Mouse (Mus musculus) common myeloid progenitor, adult 5-6 weeks (primary cell): ENCODE results near the gene Olfr106-ps. TPM values are rescaled to one million over a fixed set of nuclear protein-coding genes. Genes with fewer than 3 reads are reported as not detected.

ENCODE experiments used
- ATAC-seq: replicated peaks from 2 replicates; pipeline ENCODE4 v1.8.0; 2016; ENCODE audit warnings: low read depth, mild to moderate bottlenecking, moderate TSS enrichment, inconsistent platforms; ENCODE audit not compliant: poor library complexity, severe bottlenecking
- total RNA-seq: library from RNA; stranded (forward); fragments of 200-1000, 187-1606 nt; gene quantifications from 2 replicates; pipeline ENCODE4 v1.2.3, GENCODE M21; 2017

The Olfr106-ps gene
- total RNA-seq, result not detected in 2 replicates

DNA sequence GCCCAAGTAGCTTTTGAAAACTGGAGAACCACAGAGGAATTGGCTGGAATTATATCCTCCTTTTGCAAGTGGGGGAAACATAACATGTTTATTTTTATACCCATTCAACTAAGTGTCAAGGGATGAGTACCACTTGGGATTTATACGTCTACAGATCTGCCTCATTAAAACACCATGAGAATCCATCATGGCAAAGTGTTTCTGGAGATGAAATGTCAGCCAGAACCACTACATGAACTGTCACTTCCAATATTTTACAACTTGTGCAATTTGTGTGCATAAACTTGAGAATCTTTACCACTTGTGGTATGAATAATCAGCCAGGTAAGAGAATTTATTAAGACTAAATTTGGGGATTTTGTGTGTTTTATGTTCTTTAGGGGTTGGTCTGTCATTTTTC is at the start of gene Olfr106-ps:
Gene Olfr106-ps, plus strand, starts transcription at position 301 of the 400 bp plus-strand sequence.
- ATAC-seq, result no peak

DNA sequence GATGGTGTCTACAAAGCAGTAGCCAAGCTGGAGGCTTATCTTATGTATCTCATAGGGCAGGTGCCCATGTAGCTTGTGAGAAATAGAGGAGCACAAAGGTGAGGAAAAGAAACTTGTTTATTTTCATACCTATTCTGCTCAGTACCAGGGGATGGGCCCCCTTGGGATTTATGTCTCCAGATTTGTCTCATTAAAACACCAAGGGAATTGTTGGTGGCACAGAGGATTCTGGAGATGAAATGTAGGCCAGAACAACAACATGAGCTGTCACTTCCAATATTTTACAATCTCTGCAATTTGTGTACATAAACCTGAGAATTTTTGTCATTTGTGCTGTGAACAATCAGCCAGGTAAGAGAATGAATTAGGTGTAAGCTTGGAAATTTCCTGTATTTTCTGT is 30.9 kb upstream of the Olfr106-ps start, which contains the start of gene Olfr104-ps:
Gene Olfr104-ps, plus strand, starts transcription at position 301 of the 400 bp plus-strand sequence.
- ATAC-seq, result no peak

DNA sequence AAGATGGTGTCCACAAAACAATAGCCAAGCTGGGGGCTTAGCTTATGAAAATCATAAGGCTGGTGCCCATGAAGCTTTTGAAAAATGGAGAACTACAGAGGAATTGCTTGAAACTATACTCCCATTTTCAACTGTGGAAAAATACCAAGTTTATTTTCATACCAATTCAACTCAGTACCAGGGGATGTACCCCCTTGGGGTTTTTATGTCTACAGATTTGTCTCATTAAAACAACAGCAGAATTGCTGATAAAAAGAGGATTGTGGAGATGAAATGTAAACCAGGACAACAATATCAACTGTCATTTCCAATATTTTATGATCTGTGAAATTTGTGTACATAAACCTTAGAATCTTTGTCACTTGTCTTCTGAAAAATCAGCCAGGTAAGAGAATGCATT is 11.5 kb upstream of the Olfr106-ps start, which contains the start of gene Olfr105-ps:
Gene Olfr105-ps, plus strand, starts transcription at position 301 of the 400 bp plus-strand sequence.
- no peak for ATAC-seq

DNA sequence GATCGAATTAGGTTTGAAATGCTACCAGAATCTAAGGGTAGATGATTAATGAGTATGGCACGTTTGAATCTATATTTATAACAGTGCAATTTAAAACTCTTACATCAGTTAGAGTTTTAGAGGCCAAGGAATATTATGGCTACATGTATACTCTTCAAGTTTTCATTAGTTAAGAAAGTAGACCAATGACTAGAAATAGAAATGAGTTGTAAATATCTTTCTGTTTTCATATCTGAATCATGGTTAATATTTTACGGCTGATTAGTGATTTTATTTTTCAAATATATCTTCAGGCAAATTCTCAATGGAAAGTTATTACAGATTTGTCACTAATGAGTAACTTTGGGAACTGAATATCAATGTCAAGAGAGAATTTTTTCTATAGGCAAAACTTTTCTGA is 8.7 kb downstream of the Olfr106-ps start, which contains the start of gene Olfr107:
Gene Olfr107, plus strand, starts transcription at position 301 of the 400 bp plus-strand sequence.
- no peak for ATAC-seq

DNA sequence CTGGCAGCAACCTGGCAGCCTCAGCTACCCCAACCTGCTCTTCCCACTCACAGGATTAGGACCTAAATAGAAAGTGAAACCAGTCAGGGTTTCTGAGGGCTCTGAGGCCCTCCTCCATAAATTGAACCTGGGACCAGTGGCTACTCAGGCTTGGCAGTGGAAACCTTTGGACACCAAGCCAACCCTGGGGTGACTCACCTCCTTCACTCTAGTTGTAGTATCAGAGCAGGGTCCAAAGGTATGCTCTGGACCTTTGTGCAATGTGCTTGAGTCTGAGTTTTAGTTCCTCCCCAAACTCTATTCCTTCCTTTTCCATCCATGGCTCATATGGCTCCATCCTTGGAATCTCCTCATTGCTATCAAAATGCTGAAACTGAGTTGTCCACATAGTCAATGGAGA is 23.2 kb downstream of the Olfr106-ps start:
- ATAC-seq, result no peak

DNA sequence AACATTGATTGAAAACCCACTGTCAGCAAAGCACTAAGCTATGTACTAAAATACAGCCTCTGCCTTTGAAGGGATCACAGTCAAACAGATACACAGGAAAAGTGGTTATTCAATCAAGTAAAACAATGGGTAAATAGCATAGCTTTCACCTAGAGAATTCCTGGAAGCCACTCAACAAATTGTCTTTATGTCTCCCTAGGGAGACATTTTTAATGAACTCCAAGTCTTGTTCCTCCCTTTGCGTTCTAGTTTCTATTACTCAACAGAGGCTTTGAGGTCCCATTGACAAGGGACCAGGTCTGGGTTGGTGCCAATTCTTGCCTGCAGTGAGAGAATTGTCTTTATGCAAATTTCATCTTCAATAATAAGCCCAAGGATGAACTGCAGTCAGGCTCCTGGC is 55.0 kb downstream of the Olfr106-ps start, which contains the start of gene Olfr108:
Gene Olfr108, plus strand, starts transcription at position 301 of the 400 bp plus-strand sequence.
- ATAC-seq, result no peak

Other genes with a start within 250 kb of the Olfr106-ps start
- gene Olfr93, start 228.9 kb upstream of the Olfr106-ps start, total RNA-seq, result not detected in 2 replicates
- gene Ubd, start 196.5 kb upstream of the Olfr106-ps start, total RNA-seq, result 0.24 TPM in 1 of 2 replicates, not detected in the other
- gene Olfr94, start 189.4 kb upstream of the Olfr106-ps start, total RNA-seq, result not detected in 2 replicates
- not detected in 2 replicates for gene Olfr95, start 177.3 kb upstream of the Olfr106-ps start, total RNA-seq
- gene Olfr96, start 170.2 kb upstream of the Olfr106-ps start, total RNA-seq, result not detected in 2 replicates
- not detected in 2 replicates for gene Olfr97, start 153.1 kb upstream of the Olfr106-ps start, total RNA-seq
- gene Olfr98, start 126.6 kb upstream of the Olfr106-ps start, total RNA-seq, result not detected in 2 replicates
- 20.5 and 23.4 TPM in 2 replicates for gene H2-M3, start 120.2 kb upstream of the Olfr106-ps start, total RNA-seq
- gene Olfr99, start 106.9 kb upstream of the Olfr106-ps start, total RNA-seq, result 1.8 TPM in 1 of 2 replicates, not detected in the other
- gene Olfr101, start 86.1 kb upstream of the Olfr106-ps start, total RNA-seq, result not detected in 2 replicates
- gene Olfr102, start 73.3 kb upstream of the Olfr106-ps start, total RNA-seq, result not detected in 2 replicates
- not detected in 2 replicates for gene Olfr103, start 50.7 kb upstream of the Olfr106-ps start, total RNA-seq
- not detected in 2 replicates for gene Olfr104-ps, start 30.8 kb upstream of the Olfr106-ps start, total RNA-seq
- gene Olfr105-ps, start 11.4 kb upstream of the Olfr106-ps start, total RNA-seq, result not detected in 2 replicates
- not detected in 2 replicates for gene Olfr107, start 8.8 kb downstream of the Olfr106-ps start, total RNA-seq
- gene Olfr108, start 55.1 kb downstream of the Olfr106-ps start, total RNA-seq, result not detected in 2 replicates
- not detected in 2 replicates for gene Olfr109, start 68.5 kb downstream of the Olfr106-ps start, total RNA-seq
- gene H2-M2, start 93.2 kb downstream of the Olfr106-ps start, total RNA-seq, result not detected in 2 replicates
- not detected in 2 replicates for gene Olfr110, start 102.1 kb downstream of the Olfr106-ps start, total RNA-seq
- not detected in 2 replicates for gene Olfr111, start 117.6 kb downstream of the Olfr106-ps start, total RNA-seq
- not detected in 2 replicates for gene Olfr112, start 179.1 kb downstream of the Olfr106-ps start, total RNA-seq
- gene Olfr113, start 187.3 kb downstream of the Olfr106-ps start, total RNA-seq, result not detected in 2 replicates
- not detected in 2 replicates for gene Olfr114, start 202.3 kb downstream of the Olfr106-ps start, total RNA-seq
- gene Olfr115, start 236.7 kb downstream of the Olfr106-ps start, total RNA-seq, result not detected in 2 replicates
- gene Olfr116, start 236.8 kb downstream of the Olfr106-ps start, total RNA-seq, result not detected in 2 replicates